Mouse (Mus musculus) C2C12 (cell line): ENCODE measurements around the gene Tsc2. TPM values are rescaled to one million over a fixed set of nuclear protein-coding genes. Genes with fewer than 3 reads are reported as not detected.

ENCODE experiments used
- H3K27me3 ChIP-seq: one replicate; pipeline ENCODE4 v1.6.1; 2011; ENCODE audit not compliant: control insufficient read depth, insufficient read depth, insufficient read length
- H3K36me3 ChIP-seq: one replicate; pipeline ENCODE4 v1.6.1; 2011; ENCODE audit not compliant: control insufficient read depth, insufficient read depth
- H3K4me3 ChIP-seq: one replicate; pipeline ENCODE4 v1.5.1; 2011; ENCODE audit warnings: mild to moderate bottlenecking, control low read depth; ENCODE audit not compliant: poor library complexity, insufficient read depth, severe bottlenecking
- H3K79me2 ChIP-seq: one replicate; pipeline ENCODE4 v1.6.1; 2011; ENCODE audit not compliant: control insufficient read depth, insufficient read depth
- H3K79me3 ChIP-seq: one replicate; pipeline ENCODE4 v1.6.1; 2011; ENCODE audit warnings: low read depth, control low read depth
- H3ac ChIP-seq: one replicate; pipeline ENCODE3; 2011; ENCODE audit warnings: low read depth; ENCODE audit not compliant: control insufficient read depth, insufficient read length
- CEBPB ChIP-seq: IDR thresholded peaks from one replicate; pipeline ENCODE4 v1.6.1; 2011; ENCODE audit warnings: low read depth, mild to moderate bottlenecking, control low read depth, moderate library complexity
- CTCF ChIP-seq: IDR thresholded peaks from one replicate; pipeline ENCODE4 v1.5.1; 2011; ENCODE audit not compliant: control insufficient read depth, insufficient read depth, insufficient read length
- FOSL1 ChIP-seq: IDR thresholded peaks from one replicate; pipeline ENCODE4 v1.8.0; 2011; ENCODE audit warnings: mild to moderate bottlenecking, low read length; ENCODE audit not compliant: poor library complexity, insufficient read depth, severe bottlenecking
- MAX ChIP-seq: IDR thresholded peaks from one replicate; pipeline ENCODE4 v1.6.1; 2011; ENCODE audit warnings: mild to moderate bottlenecking, control low read depth
- MYOD1 ChIP-seq: IDR thresholded peaks from one replicate; pipeline ENCODE4 v1.6.1; 2011; ENCODE audit warnings: low read depth; ENCODE audit not compliant: control insufficient read depth, insufficient read length
- MYOG ChIP-seq: IDR thresholded peaks from one replicate; pipeline ENCODE4 v1.6.1; 2011; ENCODE audit not compliant: control insufficient read depth, insufficient read length; ENCODE audit errors: extremely low read depth
- USF1 ChIP-seq: IDR thresholded peaks from one replicate; pipeline ENCODE4 v1.6.1; 2011; ENCODE audit warnings: low read depth, mild to moderate bottlenecking, control low read depth, moderate library complexity
- polyA plus RNA-seq: library from polyadenylated mRNA; unstranded; fragments of >200 nt; fragmentation: generic; extraction: Trizol; gene quantifications from one replicate; pipeline ENCODE4 v1.2.1, GENCODE M21; 2012; ENCODE audit warnings: missing spikeins

Gene Tsc2
- polyA plus RNA-seq, 1 experiment = 33.3 TPM

GRCm38 (mm10) chr17:24600502-24600901 lies 31.9 kb downstream of the Tsc2 start:
- no peaks in the 10 kb centered on the region for H3K79me3 ChIP-seq
- H3K79me2 ChIP-seq = no peaks in the 10 kb centered on the region
- H3K27me3 ChIP-seq = no peaks in the 10 kb centered on the region
- no peak overlapping the region for H3K4me3 ChIP-seq
- H3ac ChIP-seq = no peak overlapping the region
- TF ChIP-seq MYOG (no peak), MAX (no peak), MYOD1 (no peak), FOSL1 (no peak), USF1 (no peak), CTCF (no peak), CEBPB (no peak)
- peaks cover 45% of the 10 kb centered on the region for H3K36me3 ChIP-seq

- no peak for TF ChIP-seq MYOG
- no peak for TF ChIP-seq CTCF
- TF ChIP-seq FOSL1 = no peak
- TF ChIP-seq USF1 = no peak
- TF ChIP-seq CEBPB = no peak
- TF ChIP-seq MAX = no peak
- Histone ChIP-seq H3K36me3 (peaks cover 59% of the 10 kb centered on the region), H3K4me3 (no peak overlapping the region), H3K79me3 (no peaks in the 10 kb centered on the region), H3K27me3 (no peaks in the 10 kb centered on the region), H3ac (no peak overlapping the region), H3K79me2 (no peaks in the 10 kb centered on the region)
Measured at GRCm38 (mm10) chr17:24597989-24598388, 34.4 kb downstream of the Tsc2 start.

- Histone ChIP-seq H3K4me3 (no peak overlapping the region), H3K36me3 (peaks cover 63% of the 10 kb centered on the region), H3K79me2 (no peaks in the 10 kb centered on the region), H3K79me3 (no peaks in the 10 kb centered on the region), H3ac (no peak overlapping the region), H3K27me3 (no peaks in the 10 kb centered on the region)
- no peak for TF ChIP-seq MYOD1
- no peak for TF ChIP-seq CTCF
- no peak for TF ChIP-seq USF1
- TF ChIP-seq FOSL1 = no peak
- TF ChIP-seq CEBPB = no peak
- TF ChIP-seq MAX = no peak
- no peak for TF ChIP-seq MYOG
Measured at GRCm38 (mm10) chr17:24596471-24597183, 35.8 kb downstream of the Tsc2 start.

- Histone ChIP-seq H3ac (no peak overlapping the region), H3K79me2 (no peaks in the 10 kb centered on the region), H3K79me3 (no peaks in the 10 kb centered on the region), H3K4me3 (no peak overlapping the region), H3K36me3 (peaks cover 63% of the 10 kb centered on the region), H3K27me3 (no peaks in the 10 kb centered on the region)
- no peak for TF ChIP-seq MYOD1
Measured at GRCm38 (mm10) chr17:24596073-24596466, 36.4 kb downstream of the Tsc2 start.

GRCm38 (mm10) chr17:24595126-24596072 lies 37.0 kb downstream of the Tsc2 start:
- TF ChIP-seq FOSL1 (no peak), MYOD1 (no peak), MYOG (no peak), MAX (no peak), CTCF (no peak)
- H3K36me3 ChIP-seq = peaks cover 69% of the 10 kb centered on the region

More at GRCm38 (mm10) chr17:24595126-24596072, 37.0 kb downstream of the Tsc2 start:
- H3ac ChIP-seq = no peak overlapping the region
- H3K27me3 ChIP-seq = no peaks in the 10 kb centered on the region
- H3K4me3 ChIP-seq = no peak overlapping the region
- no peaks in the 10 kb centered on the region for H3K79me3 ChIP-seq
- H3K79me2 ChIP-seq = no peaks in the 10 kb centered on the region
